Mouse (Mus musculus): Measurements from ENCODE around the gene Tbxas1. TPM values are rescaled to one million over a fixed set of nuclear protein-coding genes. Genes with fewer than 3 reads are reported as not detected.

The Tbxas1 gene
- polyA plus RNA-seq, 1 experiment from 2014 or later, result 1.8 TPM

GRCm38 (mm10) chr6:39072664-39073063 lies 197.5 kb downstream of the Tbxas1 start:
- Histone ChIP-seq H3K27me3 (no peaks in the 10 kb centered on the region), H3K4me3 (no peak overlapping the region), H3K9me3 (no peaks in the 10 kb centered on the region), H3K4me2 (replicated peaks) (no peak overlapping the region), H3K4me1 (peaks cover 10% of the 10 kb centered on the region), H3K9ac (replicated peaks) (no peak overlapping the region), H3K27ac (replicated peaks) (no peak overlapping the region), H3K36me3 (no peaks in the 10 kb centered on the region)
- ATAC-seq (replicated peaks), result no peak
- WGBS, result 59% methylated on average over 5 of the region's 5 CpGs

- Histone ChIP-seq H3K27me3 (no peaks in the 10 kb centered on the region), H3K4me2 (replicated peaks) (no peak overlapping the region), H3K36me3 (no peaks in the 10 kb centered on the region), H3K4me1 (peaks cover 10% of the 10 kb centered on the region), H3K4me3 (no peak overlapping the region), H3K9me3 (no peaks in the 10 kb centered on the region), H3K27ac (replicated peaks) (no peak overlapping the region), H3K9ac (replicated peaks) (no peak overlapping the region)
- peak; percentile 84 for ATAC-seq (replicated peaks)
These were observed 199.0 kb downstream of the Tbxas1 start for GRCm38 (mm10) chr6:39074186-39074585.

- H3K4me2 ChIP-seq (replicated peaks), result no peak overlapping the region
- H3K9ac ChIP-seq (replicated peaks), result no peak overlapping the region
- ATAC-seq (replicated peaks), result no peak
- H3K4me1 ChIP-seq, result peaks cover 10% of the 10 kb centered on the region
- no peak overlapping the region for H3K4me3 ChIP-seq
- no peaks in the 10 kb centered on the region for H3K9me3 ChIP-seq
- no peaks in the 10 kb centered on the region for H3K36me3 ChIP-seq
- no peak overlapping the region for H3K27ac ChIP-seq (replicated peaks)
- no peaks in the 10 kb centered on the region for H3K27me3 ChIP-seq
These were observed 201.3 kb downstream of the Tbxas1 start for GRCm38 (mm10) chr6:39076498-39076897.

- Histone ChIP-seq H3K27ac (replicated peaks) (no peak overlapping the region), H3K4me1 (no peaks in the 10 kb centered on the region), H3K4me3 (no peak overlapping the region), H3K9ac (replicated peaks) (no peak overlapping the region), H3K9me3 (no peaks in the 10 kb centered on the region), H3K4me2 (replicated peaks) (no peak overlapping the region), H3K27me3 (no peaks in the 10 kb centered on the region), H3K36me3 (no peaks in the 10 kb centered on the region)
- WGBS, result 86% methylated on average over 4 of the region's 4 CpGs
- no peak for ATAC-seq (replicated peaks)
These were observed 229.4 kb downstream of the Tbxas1 start for GRCm38 (mm10) chr6:39104631-39105030.

- no peak overlapping the region for H3K4me2 ChIP-seq (replicated peaks)
- H3K4me1 ChIP-seq, result no peaks in the 10 kb centered on the region
- H3K9me3 ChIP-seq, result no peaks in the 10 kb centered on the region
- H3K27ac ChIP-seq (replicated peaks), result no peak overlapping the region
- 53% methylated on average over 2 of the region's 2 CpGs for WGBS
- no peak overlapping the region for H3K9ac ChIP-seq (replicated peaks)
- H3K36me3 ChIP-seq, result no peaks in the 10 kb centered on the region
- H3K27me3 ChIP-seq, result no peaks in the 10 kb centered on the region
- no peak overlapping the region for H3K4me3 ChIP-seq
- ATAC-seq (replicated peaks), result no peak
These were observed 231.6 kb downstream of the Tbxas1 start for GRCm38 (mm10) chr6:39106812-39107211.

GRCm38 (mm10) chr6:39112701-39113100 lies 237.5 kb downstream of the Tbxas1 start:
- no peak for ATAC-seq (replicated peaks)
- H3K9ac ChIP-seq (replicated peaks), result no peak overlapping the region
- H3K4me3 ChIP-seq, result no peak overlapping the region
- no peak overlapping the region for H3K4me2 ChIP-seq (replicated peaks)
- no peak overlapping the region for H3K27ac ChIP-seq (replicated peaks)
- H3K4me1 ChIP-seq, result 0 out of 2 replicates have a peak, but pooled peaks cover under 1% of the 10 kb centered on the region
- H3K27me3 ChIP-seq, result peaks cover 23% of the 10 kb centered on the region; the same call in 1 of the 2 replicates
- H3K36me3 ChIP-seq, result no peaks in the 10 kb centered on the region
- 95% methylated on average over 3 of the region's 3 CpGs for WGBS
- no peaks in the 10 kb centered on the region for H3K9me3 ChIP-seq

- Histone ChIP-seq H3K36me3 (no peaks in the 10 kb centered on the region), H3K4me1 (0 out of 2 replicates have a peak, but pooled peaks cover 5% of the 10 kb centered on the region), H3K27me3 (peaks cover 28% of the 10 kb centered on the region; the same call in 1 of the 2 replicates), H3K4me3 (no peak overlapping the region), H3K9ac (replicated peaks) (no peak overlapping the region), H3K9me3 (no peaks in the 10 kb centered on the region), H3K27ac (replicated peaks) (no peak overlapping the region), H3K4me2 (replicated peaks) (no peak overlapping the region)
- ATAC-seq (replicated peaks), result no peak
- 85% methylated on average over 3 of the region's 3 CpGs for WGBS
These were observed 237.9 kb downstream of the Tbxas1 start for GRCm38 (mm10) chr6:39113141-39113540.

- WGBS, result 87% methylated on average over 1 of the region's 1 CpGs
- Histone ChIP-seq H3K4me3 (no peak overlapping the region), H3K36me3 (no peaks in the 10 kb centered on the region), H3K9ac (replicated peaks) (no peak overlapping the region), H3K27me3 (peaks cover 42% of the 10 kb centered on the region), H3K27ac (replicated peaks) (no peak overlapping the region), H3K4me1 (peaks cover 9% of the 10 kb centered on the region; the same call in 1 of the 2 replicates), H3K4me2 (replicated peaks) (no peak overlapping the region), H3K9me3 (0 out of 2 replicates have a peak, but pooled peaks cover 7% of the 10 kb centered on the region)
- ATAC-seq (replicated peaks), result no peak
These were observed 240.2 kb downstream of the Tbxas1 start for GRCm38 (mm10) chr6:39115438-39115837.

- peaks cover 42% of the 10 kb centered on the region for H3K27me3 ChIP-seq
- peak; percentile 86 for ATAC-seq (replicated peaks)
- WGBS, result 3% methylated on average over 100 of the region's 101 CpGs
- peak within 1 kb of the TSS; percentile 46 for H3K9ac ChIP-seq (replicated peaks)
- 0 out of 2 replicates have a peak, but pooled peaks cover 7% of the 10 kb centered on the region for H3K9me3 ChIP-seq
- peak within 1 kb of the TSS; percentile 63 for H3K4me2 ChIP-seq (replicated peaks)
- H3K36me3 ChIP-seq, result no peaks in the 10 kb centered on the region
- no peak within 1 kb of the TSS for H3K27ac ChIP-seq (replicated peaks)
- peaks cover 9% of the 10 kb centered on the region; the same call in 1 of the 2 replicates for H3K4me1 ChIP-seq
- peak within 1 kb of the TSS; percentile 70 for H3K4me3 ChIP-seq
These were observed 242.6 kb downstream of the Tbxas1 start, which contains the start of gene Parp12 for GRCm38 (mm10) chr6:39117584-39118455. Gene Parp12 (minus strand): TSS chr6:39118349.

- H3K4me3 ChIP-seq, result peak overlapping the region; percentile 70
- no peak overlapping the region for H3K27ac ChIP-seq (replicated peaks)
- peaks cover 42% of the 10 kb centered on the region for H3K27me3 ChIP-seq
- 0 out of 2 replicates have a peak, but pooled peaks cover 7% of the 10 kb centered on the region for H3K9me3 ChIP-seq
- peak; percentile 7; the same call in 1 of the 2 replicates for ATAC-seq (replicated peaks)
- H3K4me1 ChIP-seq, result peaks cover 9% of the 10 kb centered on the region; the same call in 1 of the 2 replicates
- peak overlapping the region; percentile 46 for H3K9ac ChIP-seq (replicated peaks)
- no peaks in the 10 kb centered on the region for H3K36me3 ChIP-seq
- H3K4me2 ChIP-seq (replicated peaks), result peak overlapping the region; percentile 63
- 10% methylated on average over 49 of the region's 49 CpGs for WGBS
These were observed 243.3 kb downstream of the Tbxas1 start for GRCm38 (mm10) chr6:39118456-39118881.

GRCm38 (mm10) chr6:39120685-39121084 lies 245.5 kb downstream of the Tbxas1 start:
- Histone ChIP-seq H3K27ac (replicated peaks) (no peak overlapping the region), H3K4me3 (no peak overlapping the region), H3K36me3 (no peaks in the 10 kb centered on the region), H3K9ac (replicated peaks) (no peak overlapping the region), H3K9me3 (0 out of 2 replicates have a peak, but pooled peaks cover 7% of the 10 kb centered on the region), H3K27me3 (peaks cover 36% of the 10 kb centered on the region), H3K4me1 (peaks cover 9% of the 10 kb centered on the region; the same call in 1 of the 2 replicates), H3K4me2 (replicated peaks) (no peak overlapping the region)
- 62% methylated on average over 3 of the region's 3 CpGs for WGBS
- no peak for ATAC-seq (replicated peaks)

GRCm38 (mm10) chr6:39124719-39125118 lies 249.5 kb downstream of the Tbxas1 start:
- Histone ChIP-seq H3K4me3 (no peak overlapping the region), H3K9ac (replicated peaks) (no peak overlapping the region), H3K36me3 (no peaks in the 10 kb centered on the region), H3K4me2 (replicated peaks) (no peak overlapping the region), H3K4me1 (no peaks in the 10 kb centered on the region), H3K9me3 (no peaks in the 10 kb centered on the region), H3K27ac (replicated peaks) (no peak overlapping the region), H3K27me3 (peaks cover under 1% of the 10 kb centered on the region)
- ATAC-seq (replicated peaks), result no peak

All from forebrain, embryonic 15.5 days (tissue).